Mouse (Mus musculus): ENCODE results near the gene Smco1. TPM values are rescaled to one million over a fixed set of nuclear protein-coding genes. Genes with fewer than 3 reads are reported as not detected.

Gene Smco1
- polyA plus RNA-seq, 1 experiment = 0.11 TPM

- no peak for TF ChIP-seq CTCF (IDR thresholded peaks at IDR 0.05; ENCODE audit: borderline replicate concordance, extremely low read depth, insufficient read depth, insufficient read length)
- no peak for TF ChIP-seq POLR2A (IDR thresholded peaks at IDR 0.05; ENCODE audit: borderline replicate concordance, extremely low read depth, insufficient read depth, insufficient read length, poor library complexity, severe bottlenecking)
- DNase-seq (ENCODE audit: low read depth) = no peak
These were observed 45.3 kb downstream of the Smco1 start for GRCm38 (mm10) chr16:32316601-32317000.

- no peak for TF ChIP-seq CTCF (IDR thresholded peaks at IDR 0.05; ENCODE audit: borderline replicate concordance, extremely low read depth, insufficient read depth, insufficient read length)
- no peak for TF ChIP-seq POLR2A (IDR thresholded peaks at IDR 0.05; ENCODE audit: borderline replicate concordance, extremely low read depth, insufficient read depth, insufficient read length, poor library complexity, severe bottlenecking)
- no peak for DNase-seq (ENCODE audit: low read depth)
These were observed 52.7 kb downstream of the Smco1 start for GRCm38 (mm10) chr16:32323953-32324352.

Other genes with a start within 250 kb of the Smco1 start
- 30.7 and 39.0 TPM in 2 replicates for gene Pak2, start 192.1 kb upstream of the Smco1 start, polyA plus RNA-seq (2012; rRNA removed)
- 74.9 and 103 TPM in 2 replicates for gene Pigx, start 171.7 kb upstream of the Smco1 start, polyA plus RNA-seq (2012; rRNA removed)
- 24.3 and 26.3 TPM in 2 replicates for gene Cep19, start 171.7 kb upstream of the Smco1 start, polyA plus RNA-seq (2012; rRNA removed)
- gene Nrros, start 105.9 kb upstream of the Smco1 start, polyA plus RNA-seq (2012; rRNA removed) = 6.8 and 8.8 TPM in 2 replicates
- not detected in 2 replicates for gene Bex6, start 91.6 kb upstream of the Smco1 start, polyA plus RNA-seq (2012; rRNA removed)
- 22.1 and 27.0 TPM in 2 replicates for gene Fbxo45, start 24.3 kb upstream of the Smco1 start, polyA plus RNA-seq (2012; rRNA removed)
- 9.9 and 12.3 TPM in 2 replicates for gene Wdr53, start 24.2 kb upstream of the Smco1 start, polyA plus RNA-seq (2012; rRNA removed)
- 14.5 and 16.0 TPM in 2 replicates for gene Rnf168, start 6.0 kb downstream of the Smco1 start, polyA plus RNA-seq (2012; rRNA removed)
- 29.4 and 40.0 TPM in 2 replicates for gene Ubxn7, start 60.8 kb downstream of the Smco1 start, polyA plus RNA-seq (2012; rRNA removed)
- gene Tm4sf19, start 129.0 kb downstream of the Smco1 start, polyA plus RNA-seq (2012; rRNA removed) = 0.10 TPM in 1 of 2 replicates, not detected in the other
- gene Tctex1d2, start 148.2 kb downstream of the Smco1 start, polyA plus RNA-seq (2012; rRNA removed) = 19.1 and 23.6 TPM in 2 replicates
- gene Pcyt1a, start 159.5 kb downstream of the Smco1 start, polyA plus RNA-seq (2012; rRNA removed) = 28.1 and 37.2 TPM in 2 replicates
- gene Slc51a, start 216.4 kb downstream of the Smco1 start, polyA plus RNA-seq (2012; rRNA removed) = 0.04 and 0.06 TPM in 2 replicates
- gene Zdhhc19, start 224.8 kb downstream of the Smco1 start, polyA plus RNA-seq (2012; rRNA removed) = 0.15 TPM in 1 of 2 replicates, not detected in the other